Mouse (Mus musculus): ENCODE data around the gene Prok1. TPM values are rescaled to one million over a fixed set of nuclear protein-coding genes. Genes with fewer than 3 reads are reported as not detected.

Prok1 gene
- polyA plus RNA-seq, 1 experiment from 2014 or later, result 0.04 TPM

DNA sequence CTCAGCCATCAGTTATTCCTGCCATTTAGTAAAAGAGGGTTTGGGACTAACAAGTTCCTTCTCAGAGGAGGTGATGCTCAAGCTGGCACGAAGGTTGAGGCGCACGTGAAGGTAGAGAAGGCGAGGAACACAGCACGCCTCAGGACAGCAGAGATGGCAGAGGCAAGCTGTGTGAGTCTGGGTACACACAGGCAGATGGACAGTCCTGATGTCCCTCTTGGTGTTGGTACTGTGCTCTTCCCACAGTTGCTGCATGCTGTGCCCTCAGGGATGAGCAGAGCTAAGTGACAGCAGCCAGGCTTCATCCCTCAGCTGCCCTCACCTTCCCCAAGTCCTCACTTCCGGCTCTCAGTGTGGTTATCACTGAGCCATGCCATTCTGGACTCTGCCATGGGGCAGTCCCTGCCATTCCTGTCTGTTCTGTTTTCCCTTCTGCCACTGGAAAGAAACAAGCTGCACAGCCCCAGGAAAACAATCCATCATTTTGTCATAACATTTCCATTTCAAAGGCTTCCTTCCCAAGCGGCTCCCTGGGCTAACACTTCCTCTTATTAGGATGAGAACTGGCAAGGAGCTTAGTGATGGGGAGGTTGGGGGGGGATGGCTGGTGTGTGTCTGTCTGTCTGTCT is 31.8 kb downstream of the Prok1 start:
- no peaks in the 10 kb centered on the region for H3K4me1 ChIP-seq (ENCODE audit: control insufficient read depth, insufficient read depth, low read length)

DNA sequence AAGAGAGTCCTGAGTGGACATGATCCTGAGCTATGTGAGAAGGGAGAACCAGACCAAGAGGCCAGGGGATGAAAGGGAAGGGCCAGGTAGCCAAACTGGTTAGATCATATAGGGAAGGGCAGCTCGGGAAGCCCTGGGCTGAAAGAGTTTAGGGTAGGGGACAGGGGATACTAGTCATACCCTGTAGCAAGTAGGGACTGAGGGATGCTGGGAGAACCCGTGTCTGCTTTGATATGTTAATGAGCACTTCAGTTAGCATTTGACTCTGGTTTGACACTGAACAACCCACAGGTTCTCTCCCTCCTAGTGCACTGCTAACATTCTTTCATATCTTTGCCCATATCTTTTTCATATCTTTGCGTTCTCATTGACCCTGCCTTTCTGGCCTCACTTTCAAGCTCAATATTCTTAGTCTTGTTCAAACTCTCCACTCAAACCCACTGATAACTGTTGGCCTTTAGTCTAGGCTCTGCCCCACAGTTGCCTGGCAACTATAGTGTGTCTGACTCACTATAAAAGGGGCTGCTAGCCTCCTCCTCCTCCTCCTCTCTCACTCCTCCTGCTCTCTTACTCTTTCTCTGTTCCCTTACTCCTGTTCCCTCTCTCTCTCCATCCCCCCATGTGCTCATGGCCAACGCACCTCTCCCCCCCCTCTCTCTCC is 32.9 kb downstream of the Prok1 start:
- Histone ChIP-seq H3K4me2 (ENCODE audit: low read depth, low read length) (no peak overlapping the region), H3K36me3 (ENCODE audit: control insufficient read depth, insufficient read depth, low read length) (no peaks in the 10 kb centered on the region), H3K9me3 (ENCODE audit: control insufficient read depth, low read length) (no peaks in the 10 kb centered on the region), H3K9ac (ENCODE audit: low read depth, low read length) (no peak overlapping the region), H3K27me3 (replicated peaks; ENCODE audit: control insufficient read depth, insufficient read depth, low read length) (no peaks in the 10 kb centered on the region), H3K27ac (ENCODE audit: low read length) (no peak overlapping the region), H3K4me1 (ENCODE audit: control insufficient read depth, insufficient read depth, low read length) (no peaks in the 10 kb centered on the region), H3K4me3 (ENCODE audit: low read length) (no peak overlapping the region)
- 34% methylated on average over 4 of the region's 4 CpGs for WGBS
- peak; percentile 69 for ATAC-seq

More for the DNA sequence above, 31.8 kb downstream of the Prok1 start:
- ATAC-seq, result no peak
- Histone ChIP-seq H3K36me3 (ENCODE audit: control insufficient read depth, insufficient read depth, low read length) (no peaks in the 10 kb centered on the region), H3K9ac (ENCODE audit: low read depth, low read length) (no peak overlapping the region), H3K27ac (ENCODE audit: low read length) (no peak overlapping the region), H3K9me3 (ENCODE audit: control insufficient read depth, low read length) (no peaks in the 10 kb centered on the region), H3K4me2 (ENCODE audit: low read depth, low read length) (no peak overlapping the region), H3K27me3 (replicated peaks; ENCODE audit: control insufficient read depth, insufficient read depth, low read length) (no peaks in the 10 kb centered on the region), H3K4me3 (ENCODE audit: low read length) (no peak overlapping the region)
- WGBS, result 70% methylated on average over 7 of the region's 7 CpGs

DNA sequence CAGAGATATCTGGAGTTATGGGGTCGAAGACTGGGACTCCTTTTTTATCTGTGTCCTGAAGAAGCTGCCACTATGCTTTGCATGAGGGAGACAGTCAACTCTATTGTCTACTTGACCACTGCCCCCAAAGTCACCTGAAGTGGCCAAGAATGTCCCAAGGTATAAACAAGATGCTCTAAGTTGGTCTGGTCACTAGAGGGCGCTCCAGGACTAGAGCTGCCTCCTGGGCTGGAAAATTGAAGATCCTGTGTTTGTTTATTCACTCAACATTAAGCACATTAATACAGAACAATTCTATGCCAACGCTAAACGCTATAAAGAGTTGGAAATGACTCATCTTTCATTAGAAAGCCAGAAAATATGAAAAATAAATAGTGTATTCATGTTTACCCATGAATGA is 33.5 kb downstream of the Prok1 start:
- ATAC-seq, result peak; percentile 41; the same call in 1 of the 2 replicates
- no peaks in the 10 kb centered on the region for H3K27me3 ChIP-seq (replicated peaks; ENCODE audit: control insufficient read depth, insufficient read depth, low read length)
- 4% methylated on average over 4 of the region's 4 CpGs for WGBS

DNA sequence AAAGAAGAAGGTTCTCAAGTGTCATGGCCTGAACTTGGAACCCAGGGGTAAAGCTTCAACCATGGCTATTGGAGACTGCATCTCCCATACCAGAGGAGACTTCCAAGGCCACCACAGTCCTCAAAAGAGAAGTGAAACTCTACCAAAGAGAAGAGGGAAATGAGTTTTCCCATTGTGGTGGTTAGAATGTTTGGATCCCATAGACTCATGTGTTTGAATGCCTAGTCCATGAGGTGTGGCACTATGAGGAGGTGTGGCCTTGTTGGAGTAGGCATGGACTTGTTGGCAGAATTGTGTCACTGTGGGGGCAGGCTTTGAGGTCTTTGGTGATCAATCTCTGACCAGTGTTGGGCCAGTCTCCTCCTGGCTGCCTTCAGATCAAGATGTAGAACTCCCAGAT is 34.3 kb downstream of the Prok1 start:
- no peak overlapping the region for H3K4me3 ChIP-seq (ENCODE audit: low read length)
- H3K27me3 ChIP-seq (replicated peaks; ENCODE audit: control insufficient read depth, insufficient read depth, low read length), result no peaks in the 10 kb centered on the region
- no peak for ATAC-seq
- H3K36me3 ChIP-seq (ENCODE audit: control insufficient read depth, insufficient read depth, low read length), result no peaks in the 10 kb centered on the region
- no peak overlapping the region for H3K27ac ChIP-seq (ENCODE audit: low read length)
- no peaks in the 10 kb centered on the region for H3K4me1 ChIP-seq (ENCODE audit: control insufficient read depth, insufficient read depth, low read length)
- no peaks in the 10 kb centered on the region for H3K9me3 ChIP-seq (ENCODE audit: control insufficient read depth, low read length)
- no peak overlapping the region for H3K4me2 ChIP-seq (ENCODE audit: low read depth, low read length)
- no peak overlapping the region for H3K9ac ChIP-seq (ENCODE audit: low read depth, low read length)

More for the DNA sequence above, 33.5 kb downstream of the Prok1 start:
- no peaks in the 10 kb centered on the region for H3K36me3 ChIP-seq (ENCODE audit: control insufficient read depth, insufficient read depth, low read length)
- H3K9ac ChIP-seq (ENCODE audit: low read depth, low read length), result no peak overlapping the region
- H3K4me3 ChIP-seq (ENCODE audit: low read length), result no peak overlapping the region
- no peak overlapping the region for H3K4me2 ChIP-seq (ENCODE audit: low read depth, low read length)
- H3K9me3 ChIP-seq (ENCODE audit: control insufficient read depth, low read length), result no peaks in the 10 kb centered on the region
- H3K27ac ChIP-seq (ENCODE audit: low read length), result no peak overlapping the region
- no peaks in the 10 kb centered on the region for H3K4me1 ChIP-seq (ENCODE audit: control insufficient read depth, insufficient read depth, low read length)

DNA sequence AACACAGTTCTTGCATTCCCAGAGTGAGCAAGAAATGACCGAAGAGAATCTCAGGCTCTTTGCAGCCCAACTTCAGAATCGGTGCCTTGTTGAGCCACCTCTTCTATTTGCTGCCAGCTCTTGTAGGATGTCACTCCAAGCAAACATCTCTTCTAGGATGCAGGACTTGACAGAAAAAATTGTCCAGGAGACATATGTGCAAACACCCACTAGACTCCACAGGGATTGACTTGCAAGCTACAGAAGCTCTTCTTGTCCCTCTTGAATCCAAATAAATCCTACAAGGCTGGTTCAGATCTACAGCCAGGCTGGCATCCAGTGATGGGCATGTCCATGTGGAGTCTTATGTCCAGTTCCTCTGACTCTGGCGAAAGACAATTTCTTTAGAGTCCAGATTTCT is 35.1 kb downstream of the Prok1 start:
- ATAC-seq, result no peak
- H3K4me2 ChIP-seq (ENCODE audit: low read depth, low read length), result no peak overlapping the region
- no peak overlapping the region for H3K9ac ChIP-seq (ENCODE audit: low read depth, low read length)
- H3K9me3 ChIP-seq (ENCODE audit: control insufficient read depth, low read length), result no peaks in the 10 kb centered on the region
- H3K4me3 ChIP-seq (ENCODE audit: low read length), result no peak overlapping the region
- no peaks in the 10 kb centered on the region for H3K27me3 ChIP-seq (replicated peaks; ENCODE audit: control insufficient read depth, insufficient read depth, low read length)
- WGBS, result 88% methylated on average over 3 of the region's 3 CpGs
- no peaks in the 10 kb centered on the region for H3K36me3 ChIP-seq (ENCODE audit: control insufficient read depth, insufficient read depth, low read length)
- H3K27ac ChIP-seq (ENCODE audit: low read length), result no peak overlapping the region
- H3K4me1 ChIP-seq (ENCODE audit: control insufficient read depth, insufficient read depth, low read length), result no peaks in the 10 kb centered on the region

DNA sequence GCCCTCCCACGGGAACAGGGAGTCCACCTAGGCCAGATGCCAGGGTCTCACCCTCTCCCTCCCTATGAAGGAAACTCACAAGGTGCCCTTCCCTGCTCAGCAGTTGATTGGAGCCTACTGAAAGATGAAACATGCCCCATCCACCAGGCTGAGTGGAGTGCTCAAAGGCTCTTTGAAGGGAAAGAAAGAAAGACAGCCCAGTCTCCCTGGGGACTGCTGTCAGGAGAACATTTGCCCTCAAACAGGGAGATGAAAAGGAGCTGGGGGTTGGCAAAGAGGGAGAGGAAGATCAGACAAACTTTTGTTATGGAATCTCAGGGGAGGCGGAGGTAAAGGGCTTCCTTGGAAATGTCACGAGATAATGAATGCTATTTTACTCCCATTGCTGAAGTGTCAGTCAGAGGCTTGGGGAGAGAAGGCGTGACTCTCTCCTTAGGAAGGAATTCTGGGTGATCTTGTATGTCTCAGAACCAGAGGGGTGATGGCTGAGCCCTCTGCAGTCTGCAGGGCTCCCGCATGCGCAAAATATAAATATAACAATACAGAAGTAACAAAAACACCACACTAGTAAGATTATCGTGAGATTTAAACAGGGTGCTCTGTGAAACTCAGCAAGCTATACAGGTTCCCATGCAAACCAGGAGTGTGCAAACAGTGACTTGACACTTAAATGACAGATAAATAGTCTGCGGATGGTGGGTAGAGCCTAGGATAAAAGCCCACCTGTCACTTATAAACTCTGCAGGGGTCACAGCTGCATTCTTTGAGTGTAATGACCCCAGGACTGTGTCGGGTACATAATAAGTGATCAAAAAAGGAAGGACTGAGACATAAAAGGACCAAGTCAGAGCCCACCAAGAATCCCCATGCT is 38.0 kb downstream of the Prok1 start:
- 34% methylated on average over 9 of the region's 9 CpGs for WGBS
- H3K9ac ChIP-seq (ENCODE audit: low read depth, low read length), result no peak overlapping the region
- H3K4me3 ChIP-seq (ENCODE audit: low read length), result no peak overlapping the region
- no peaks in the 10 kb centered on the region for H3K27me3 ChIP-seq (replicated peaks; ENCODE audit: control insufficient read depth, insufficient read depth, low read length)
- no peaks in the 10 kb centered on the region for H3K36me3 ChIP-seq (ENCODE audit: control insufficient read depth, insufficient read depth, low read length)
- H3K9me3 ChIP-seq (ENCODE audit: control insufficient read depth, low read length), result no peaks in the 10 kb centered on the region
- H3K27ac ChIP-seq (ENCODE audit: low read length), result no peak overlapping the region
- no peak overlapping the region for H3K4me2 ChIP-seq (ENCODE audit: low read depth, low read length)
- ATAC-seq, result no peak
- no peaks in the 10 kb centered on the region for H3K4me1 ChIP-seq (ENCODE audit: control insufficient read depth, insufficient read depth, low read length)

DNA sequence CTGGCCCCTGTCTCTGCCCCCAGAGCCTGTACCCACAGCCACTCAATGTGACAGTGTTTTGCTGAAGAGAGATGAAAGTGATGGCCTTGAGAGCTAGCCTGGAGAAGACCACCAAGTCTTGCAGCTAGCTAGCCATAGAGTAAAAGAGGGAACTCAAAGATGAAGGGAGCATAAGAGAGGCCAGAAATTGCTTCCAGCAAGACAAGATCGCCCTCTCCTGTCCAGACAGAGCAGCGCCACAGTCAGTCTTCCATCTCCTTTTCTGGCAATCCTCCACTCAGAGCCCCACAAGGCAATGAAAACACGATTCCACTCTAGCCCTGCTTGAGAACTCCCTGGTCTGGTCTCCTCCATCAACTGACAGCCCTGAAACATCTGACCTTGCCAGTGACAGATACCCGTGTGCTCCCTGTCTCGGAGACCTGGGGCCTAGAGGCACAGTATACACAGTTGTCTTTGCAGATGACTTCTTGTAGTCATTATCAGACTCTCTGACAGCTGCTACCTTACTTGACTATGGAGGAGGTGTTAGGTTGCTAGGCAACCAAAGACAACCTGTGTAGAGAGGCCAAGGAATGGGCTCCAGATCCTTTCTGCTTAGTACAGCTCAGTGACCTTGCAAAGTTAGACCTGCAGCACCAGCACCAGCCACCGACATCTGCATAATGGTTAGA is 51.1 kb downstream of the Prok1 start:
- WGBS, result 38% methylated on average over 6 of the region's 6 CpGs
- H3K4me2 ChIP-seq (ENCODE audit: low read depth, low read length), result no peak overlapping the region
- no peak overlapping the region for H3K9ac ChIP-seq (ENCODE audit: low read depth, low read length)
- no peaks in the 10 kb centered on the region for H3K27me3 ChIP-seq (replicated peaks; ENCODE audit: control insufficient read depth, insufficient read depth, low read length)
- H3K27ac ChIP-seq (ENCODE audit: low read length), result no peak overlapping the region
- ATAC-seq, result no peak
- H3K9me3 ChIP-seq (ENCODE audit: control insufficient read depth, low read length), result no peaks in the 10 kb centered on the region
- H3K4me3 ChIP-seq (ENCODE audit: low read length), result no peak overlapping the region
- H3K36me3 ChIP-seq (ENCODE audit: control insufficient read depth, insufficient read depth, low read length), result no peaks in the 10 kb centered on the region
- H3K4me1 ChIP-seq (ENCODE audit: control insufficient read depth, insufficient read depth, low read length), result no peaks in the 10 kb centered on the region

DNA sequence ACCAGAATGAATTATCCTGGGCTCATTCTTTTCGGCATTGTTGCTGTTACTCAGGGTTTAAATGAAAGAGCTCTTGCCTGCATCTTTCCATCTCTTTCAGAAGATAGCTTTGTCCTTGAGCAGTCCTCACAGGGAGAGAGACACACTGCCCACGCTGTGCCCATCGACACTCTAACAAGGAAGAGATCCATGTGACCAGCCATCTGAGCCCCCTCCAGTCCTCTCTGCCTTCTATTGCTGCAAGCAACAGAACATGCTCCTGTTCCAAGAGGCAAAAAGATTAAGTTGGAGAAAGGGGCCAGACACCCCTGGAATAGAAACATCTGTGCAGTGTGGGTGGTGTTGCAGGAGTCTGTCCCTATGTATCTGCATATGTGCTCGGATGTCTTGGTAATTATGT is 52.5 kb downstream of the Prok1 start:
- ATAC-seq, result no peak
- Histone ChIP-seq H3K9ac (ENCODE audit: low read depth, low read length) (no peak overlapping the region), H3K4me1 (ENCODE audit: control insufficient read depth, insufficient read depth, low read length) (no peaks in the 10 kb centered on the region; the same call in 1 of the 2 replicates), H3K9me3 (ENCODE audit: control insufficient read depth, low read length) (no peaks in the 10 kb centered on the region), H3K4me2 (ENCODE audit: low read depth, low read length) (no peak overlapping the region), H3K27ac (ENCODE audit: low read length) (no peak overlapping the region), H3K27me3 (replicated peaks; ENCODE audit: control insufficient read depth, insufficient read depth, low read length) (no peaks in the 10 kb centered on the region), H3K36me3 (ENCODE audit: control insufficient read depth, insufficient read depth, low read length) (no peaks in the 10 kb centered on the region), H3K4me3 (ENCODE audit: low read length) (no peak overlapping the region)
- WGBS, result 82% methylated on average over 4 of the region's 4 CpGs

DNA sequence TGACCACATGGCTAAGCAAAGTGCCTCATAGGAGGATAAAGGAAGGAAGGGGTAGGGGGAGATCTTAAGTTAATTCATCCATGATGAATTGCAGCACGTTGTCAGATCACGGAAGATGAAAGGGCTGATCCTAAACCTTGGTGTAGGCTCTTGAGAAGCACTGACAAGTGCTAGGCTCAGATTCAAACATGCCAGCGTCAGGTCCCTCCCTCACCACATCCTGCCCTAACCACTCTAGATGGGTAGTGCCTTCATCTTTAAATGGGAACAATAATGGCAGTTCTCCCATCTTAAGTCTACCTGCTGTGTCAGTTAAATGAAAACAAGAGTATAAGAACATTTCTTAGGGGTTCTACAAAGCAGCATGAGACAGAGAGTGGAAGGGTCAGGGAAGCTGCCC is 53.9 kb downstream of the Prok1 start:
- Histone ChIP-seq H3K9me3 (ENCODE audit: control insufficient read depth, low read length) (no peaks in the 10 kb centered on the region), H3K4me1 (ENCODE audit: control insufficient read depth, insufficient read depth, low read length) (no peaks in the 10 kb centered on the region; the same call in 1 of the 2 replicates), H3K27me3 (replicated peaks; ENCODE audit: control insufficient read depth, insufficient read depth, low read length) (no peaks in the 10 kb centered on the region), H3K4me2 (ENCODE audit: low read depth, low read length) (no peak overlapping the region), H3K27ac (ENCODE audit: low read length) (no peak overlapping the region), H3K36me3 (ENCODE audit: control insufficient read depth, insufficient read depth, low read length) (no peaks in the 10 kb centered on the region), H3K9ac (ENCODE audit: low read depth, low read length) (no peak overlapping the region), H3K4me3 (ENCODE audit: low read length) (no peak overlapping the region)
- 74% methylated on average over 3 of the region's 3 CpGs for WGBS
- ATAC-seq, result no peak
